Mouse (Mus musculus) heart, adult 11 months (tissue): ENCODE results near the gene Peak1.

Source experiments
- DNase-seq: peaks from one replicate; pipeline ENCODE4 v3.0.0; 2022

Peak1 gene

GRCm38 (mm10) chr9:56180118-56180781, 237.6 kb downstream of the Peak1 start:
- peak; percentile 94 for DNase-seq

GRCm38 (mm10) chr9:56179416-56180117, 238.3 kb downstream of the Peak1 start:
- peak; percentile 93 for DNase-seq

GRCm38 (mm10) chr9:56177354-56177753, 240.5 kb downstream of the Peak1 start:
- DNase-seq: peak; percentile 89

- peak; percentile 73 for DNase-seq
Observed at GRCm38 (mm10) chr9:56175316-56175715, 242.6 kb downstream of the Peak1 start.

- peak; percentile 46 for DNase-seq
Observed at GRCm38 (mm10) chr9:56167690-56168089, 250.2 kb downstream of the Peak1 start.

- DNase-seq: peak; percentile 86
Observed at GRCm38 (mm10) chr9:56166161-56166560, 251.7 kb downstream of the Peak1 start.

GRCm38 (mm10) chr9:56165377-56165776, 252.5 kb downstream of the Peak1 start, which contains the start of gene Tspan3:
Gene Tspan3, minus strand, starts transcription at chr9:56165477.
- peak; percentile 75 for DNase-seq

- peak; percentile 99 for DNase-seq
Observed at GRCm38 (mm10) chr9:56160341-56161141, 257.3 kb downstream of the Peak1 start.

GRCm38 (mm10) chr9:56159456-56159855, 258.4 kb downstream of the Peak1 start:
- DNase-seq: no peak

GRCm38 (mm10) chr9:56158077-56158476, 259.8 kb downstream of the Peak1 start:
- no peak for DNase-seq

- DNase-seq: no peak
Observed at GRCm38 (mm10) chr9:56154572-56154971, 263.3 kb downstream of the Peak1 start.

GRCm38 (mm10) chr9:56152482-56153007, 265.3 kb downstream of the Peak1 start:
- DNase-seq: no peak

- peak; percentile 96 for DNase-seq
Observed at GRCm38 (mm10) chr9:56151745-56152481, 266.0 kb downstream of the Peak1 start.
